Mouse (Mus musculus) spleen, adult 12 weeks (tissue): ENCODE results near the gene Alpl.

Experiments
- DNase-seq: peaks from one replicate; pipeline ENCODE4 v3.0.0; 2022; ENCODE audit warnings: low spot score

The Alpl gene

DNA sequence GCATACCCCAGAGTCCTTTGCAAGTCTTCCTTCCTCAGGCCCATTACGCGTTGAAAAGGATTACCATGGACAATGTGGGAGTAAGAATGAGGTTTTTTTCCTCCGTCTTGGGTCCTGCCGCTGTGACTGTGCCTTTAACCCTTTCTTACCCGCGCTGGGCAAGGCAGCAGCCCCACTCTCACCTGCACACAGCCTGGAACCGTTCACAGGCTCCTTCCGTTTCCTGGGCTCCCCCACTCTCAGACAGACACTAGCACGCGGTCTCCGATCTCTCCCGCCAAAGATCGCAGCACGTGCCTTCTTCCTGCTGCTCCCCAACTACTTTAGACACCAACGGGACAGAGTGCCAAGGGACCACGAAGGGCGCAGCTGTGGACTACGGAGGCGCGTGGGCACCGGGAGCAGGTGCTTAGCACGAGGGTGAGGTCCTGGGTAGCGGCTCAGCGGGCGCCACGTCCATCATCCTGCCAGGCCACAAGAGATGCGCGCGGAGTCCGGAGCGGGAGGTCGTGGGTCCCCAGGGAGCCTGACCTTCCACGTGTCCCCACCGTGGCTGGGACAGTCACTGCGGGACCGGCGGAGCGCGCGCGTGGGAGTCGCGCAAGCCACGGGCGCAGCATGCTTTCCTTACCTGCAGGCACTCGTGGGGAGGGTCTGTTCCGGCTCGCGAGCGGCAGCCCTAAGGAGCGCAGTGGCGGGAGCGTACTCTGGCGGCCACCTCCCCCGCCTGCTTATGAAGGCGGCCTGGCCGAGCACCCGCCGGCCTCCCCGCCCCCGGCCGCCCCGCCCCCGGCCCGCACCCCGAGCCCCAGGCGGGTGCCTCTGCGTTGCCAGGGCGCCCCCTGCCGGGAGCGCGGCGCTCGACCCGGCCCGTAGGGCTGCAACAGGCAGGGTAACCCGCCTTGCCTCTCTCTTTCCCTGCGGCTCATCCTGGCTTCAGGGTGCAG, at the start of gene Alpl:
Gene Alpl (minus strand): TSS at position 774 of the 947 bp plus-strand sequence.
- DNase-seq, result peak; percentile 20

DNA sequence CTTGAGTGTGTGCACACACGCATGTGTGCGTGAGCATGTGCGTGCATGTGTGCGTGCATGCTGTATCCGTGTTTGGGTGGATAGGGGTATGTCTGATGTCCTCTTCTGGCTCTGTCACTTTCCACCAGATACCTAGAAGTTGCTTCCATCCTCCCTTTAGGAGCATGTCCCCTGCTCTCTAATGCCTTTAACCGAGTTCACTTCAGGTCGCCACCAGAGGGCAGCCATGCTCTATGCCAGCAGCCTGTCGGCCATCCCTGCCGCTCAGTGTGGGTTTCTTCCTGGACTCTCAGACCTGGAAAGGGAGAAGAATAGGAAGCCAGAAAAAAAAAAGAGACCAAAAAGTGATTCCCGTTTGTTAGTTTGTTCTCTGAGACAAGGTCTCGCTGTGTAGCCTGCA, 48.5 kb upstream of the Alpl start:
- DNase-seq, result no peak

DNA sequence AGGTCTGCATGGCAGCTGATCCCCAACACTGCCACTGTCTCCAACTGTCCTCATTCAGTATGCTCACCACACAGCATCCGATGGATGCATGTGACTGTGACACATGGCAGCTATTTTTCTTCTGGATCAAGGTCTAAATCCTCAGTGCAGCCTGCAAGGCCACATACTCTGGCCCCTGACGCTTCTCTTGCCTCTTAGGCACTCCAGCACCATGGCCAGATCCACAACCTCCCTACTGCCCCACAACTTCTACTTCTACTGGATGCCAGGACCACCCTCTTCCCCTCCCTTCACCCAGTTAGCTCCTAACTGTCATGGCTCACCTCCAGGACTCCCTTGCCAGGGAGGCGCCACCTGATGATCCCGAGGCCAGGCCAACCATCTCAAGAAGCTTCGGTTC, 43.3 kb upstream of the Alpl start:
- no peak for DNase-seq

DNA sequence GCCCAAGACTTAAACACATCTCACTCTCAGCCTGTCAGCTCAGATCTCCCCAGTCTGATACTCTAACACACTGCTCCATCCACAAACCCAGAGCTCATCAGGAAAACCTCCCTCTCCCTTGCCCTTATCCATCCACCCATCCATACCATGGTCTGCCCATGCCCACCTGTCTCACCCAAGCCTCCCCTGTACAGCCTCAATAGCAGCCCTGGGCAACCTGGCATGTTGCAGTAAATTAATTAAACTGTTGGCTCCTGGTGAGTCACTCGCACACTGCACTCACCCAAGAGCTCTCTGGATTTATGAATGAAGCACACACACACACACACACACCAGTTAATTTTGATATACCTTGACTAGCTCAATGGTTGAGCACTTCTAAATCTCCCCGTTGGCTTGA, 42.6 kb upstream of the Alpl start:
- no peak for DNase-seq

DNA sequence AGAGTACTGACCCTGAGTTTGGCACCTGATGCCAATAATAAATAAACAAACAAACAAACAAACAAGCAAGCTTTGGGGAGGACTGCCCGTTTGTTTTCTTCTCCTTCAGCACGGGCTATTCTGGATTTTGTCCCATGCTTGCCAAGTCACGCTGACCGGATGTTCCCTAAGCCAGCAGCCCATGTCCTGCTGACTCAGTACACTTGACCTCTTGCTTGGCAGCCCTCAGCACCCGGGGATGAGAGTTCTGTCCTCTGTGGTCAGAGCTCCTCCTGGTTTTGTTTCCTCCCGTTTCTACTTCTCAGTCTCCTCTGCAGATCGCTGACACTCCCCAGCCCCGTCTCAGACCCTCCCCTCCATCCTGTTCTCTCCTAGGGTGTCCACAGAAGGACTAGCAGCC, 41.6 kb upstream of the Alpl start:
- no peak for DNase-seq

DNA sequence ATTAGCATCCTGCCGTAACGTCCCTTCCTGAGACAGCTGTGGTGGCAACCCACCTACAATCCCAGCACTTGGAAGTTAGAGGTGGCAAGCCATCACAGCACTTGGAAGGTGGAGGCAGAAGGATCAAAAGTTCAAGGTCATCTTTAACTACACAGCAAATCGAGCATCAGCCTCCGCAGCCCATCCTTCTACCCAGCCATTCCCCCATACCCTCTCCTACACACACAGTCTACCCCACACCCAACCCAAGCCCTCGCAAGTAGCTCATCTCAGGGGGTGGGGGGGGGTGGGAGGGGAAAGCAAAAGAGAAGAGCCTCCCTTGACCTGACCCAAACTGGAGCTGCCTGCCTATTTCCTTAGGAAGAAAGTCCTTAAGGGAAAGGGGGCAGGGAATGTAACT, 40.6 kb upstream of the Alpl start:
- no peak for DNase-seq

DNA sequence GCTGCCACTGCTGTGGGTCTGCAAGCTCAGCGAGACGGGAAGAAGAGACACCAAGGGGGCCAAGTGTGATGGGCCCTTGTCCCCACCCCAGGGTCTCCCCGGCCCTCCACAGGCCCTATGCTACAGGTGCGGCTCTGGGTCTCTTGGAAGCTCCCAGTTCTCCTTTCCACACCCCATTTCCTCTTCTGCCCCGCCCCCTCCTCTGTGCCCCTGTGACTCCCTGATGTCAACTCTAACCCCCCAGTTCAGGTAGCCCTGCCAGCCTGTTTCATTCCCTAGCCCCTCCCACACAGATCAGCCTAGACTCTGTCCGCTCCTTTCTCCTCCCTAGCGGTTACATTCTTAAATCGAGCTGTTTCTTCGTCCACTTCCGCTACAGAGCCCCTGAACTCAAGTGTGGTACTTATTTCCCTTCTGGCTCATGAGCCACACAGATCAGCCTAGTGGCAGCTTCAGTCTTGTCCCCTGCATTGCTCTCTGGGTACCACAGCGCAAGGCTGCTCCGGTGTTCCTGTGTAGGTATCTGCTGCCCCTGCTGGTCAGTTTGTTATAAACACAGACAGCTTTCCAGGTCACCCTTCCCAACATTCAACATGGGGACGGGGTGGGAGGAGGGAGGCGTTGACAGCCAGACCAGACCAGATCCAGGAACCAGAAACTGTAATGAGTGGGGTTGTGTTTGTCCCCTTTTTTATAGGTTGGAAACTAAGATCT, 39.6 kb upstream of the Alpl start:
- peak; percentile 21 for DNase-seq

DNA sequence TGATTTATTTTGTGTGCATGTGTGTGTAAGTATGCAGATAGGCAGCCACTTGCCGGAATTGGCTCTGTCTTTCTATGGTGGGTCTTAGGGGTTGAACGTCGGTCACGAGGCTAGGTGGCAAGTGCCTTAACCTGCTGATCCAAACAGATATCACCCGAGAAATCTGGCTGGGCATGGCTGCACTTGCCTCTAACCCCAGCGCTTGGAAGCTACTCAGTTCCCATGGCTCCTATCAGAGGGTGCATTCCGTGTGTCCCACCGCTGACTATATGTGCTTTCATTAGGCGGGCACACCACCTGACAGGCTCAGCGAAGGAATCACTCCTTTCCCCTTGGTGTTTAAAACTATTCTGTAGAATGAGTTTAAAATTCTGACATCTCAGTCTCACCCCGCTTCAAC, 35.4 kb upstream of the Alpl start:
- DNase-seq, result no peak

DNA sequence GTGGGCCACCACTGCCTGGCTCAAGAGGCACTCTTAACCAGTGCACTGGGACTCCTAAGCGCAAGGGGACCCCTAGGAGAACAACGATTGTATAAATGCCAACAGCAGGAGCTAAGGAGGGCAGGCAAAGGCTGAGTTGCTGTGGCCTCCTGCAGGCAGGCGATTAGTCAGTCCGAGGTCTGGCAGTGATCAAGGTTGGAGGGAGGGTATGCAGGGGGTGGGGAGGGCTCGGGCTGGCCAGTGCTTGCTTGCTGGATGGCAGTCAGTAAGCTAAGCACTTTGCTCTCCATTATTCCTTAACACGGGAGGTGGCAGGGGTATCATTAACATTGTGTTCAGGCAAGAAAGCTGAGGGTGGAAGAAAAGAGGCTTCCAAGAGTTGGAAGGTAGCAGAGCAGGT, 34.2 kb upstream of the Alpl start:
- no peak for DNase-seq

DNA sequence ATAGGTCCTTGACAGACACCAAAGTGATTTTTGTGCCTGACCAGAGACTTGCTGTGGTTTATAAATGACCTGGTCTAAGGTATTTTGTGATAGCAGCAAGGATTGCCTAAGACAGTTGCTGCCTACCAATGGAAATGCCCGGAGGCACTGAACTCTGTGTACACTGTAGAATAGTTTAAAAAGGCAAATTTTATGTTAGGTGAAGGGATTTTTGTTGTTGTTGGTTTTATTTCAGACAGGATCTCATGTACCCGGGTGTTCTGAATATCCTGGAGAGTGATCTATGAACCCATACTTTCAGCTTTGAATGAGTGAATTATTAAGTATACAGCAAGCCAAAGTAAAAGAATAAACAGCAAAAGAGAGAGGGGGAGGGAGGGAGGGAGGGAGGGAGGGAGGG, 28.7 kb upstream of the Alpl start:
- DNase-seq, result no peak

DNA sequence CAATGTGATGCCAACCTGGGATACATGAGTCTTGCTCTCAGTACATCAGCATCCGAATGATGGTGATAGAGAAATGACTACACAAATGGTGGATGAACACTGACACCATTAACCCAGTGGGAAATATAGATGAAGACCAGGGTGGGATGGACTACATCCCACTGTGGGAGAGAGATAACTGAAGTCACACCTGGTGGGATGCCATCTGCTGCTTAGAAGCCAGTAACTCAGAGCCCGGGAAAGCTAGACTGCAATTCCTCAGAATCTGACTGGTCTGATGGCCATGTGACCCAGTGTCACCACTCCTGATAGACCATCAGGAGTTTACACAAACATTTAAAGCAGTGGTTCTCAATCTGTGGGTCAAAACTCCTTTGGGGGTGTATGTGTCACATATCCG, 27.4 kb upstream of the Alpl start:
- DNase-seq, result no peak

DNA sequence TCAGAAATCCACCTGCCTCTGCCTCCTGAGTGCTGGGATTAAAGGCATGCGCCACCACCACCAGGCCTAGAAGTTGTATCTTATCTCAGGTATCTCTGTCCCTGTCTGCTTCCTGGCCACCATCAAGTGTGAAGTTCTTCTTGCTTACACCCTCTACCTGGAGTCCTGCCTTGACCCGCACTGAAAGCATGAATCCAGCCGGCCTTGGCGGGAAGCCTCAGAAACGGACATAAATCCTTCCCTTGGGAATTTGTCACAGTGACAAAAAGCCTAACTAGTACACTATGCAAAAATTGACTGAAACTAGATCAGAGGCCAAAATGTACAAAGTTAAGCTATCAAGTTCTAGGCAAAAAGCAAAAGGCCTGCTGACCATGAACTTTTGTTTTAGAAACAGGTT, 26.4 kb upstream of the Alpl start:
- no peak for DNase-seq

DNA sequence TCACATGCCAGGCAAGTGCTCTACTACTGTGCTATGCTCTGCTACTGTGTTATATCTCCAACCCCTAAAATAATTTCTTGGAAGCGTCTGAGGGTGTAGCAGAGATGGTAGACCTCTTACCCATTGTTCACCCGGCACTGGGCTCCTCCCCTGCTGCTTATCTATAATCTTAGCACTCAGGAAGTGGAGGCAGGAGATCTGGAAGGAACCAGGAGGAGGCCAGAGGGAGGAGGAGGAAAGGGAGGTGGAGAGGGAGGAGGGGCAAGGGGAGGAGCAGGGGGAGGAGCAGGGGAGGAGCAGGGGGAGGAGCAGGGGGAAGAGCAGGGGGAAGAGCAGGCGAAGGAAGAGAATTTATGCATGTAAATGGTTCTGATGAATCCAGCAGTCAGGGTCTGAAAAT, 24.5 kb upstream of the Alpl start:
- DNase-seq, result no peak

DNA sequence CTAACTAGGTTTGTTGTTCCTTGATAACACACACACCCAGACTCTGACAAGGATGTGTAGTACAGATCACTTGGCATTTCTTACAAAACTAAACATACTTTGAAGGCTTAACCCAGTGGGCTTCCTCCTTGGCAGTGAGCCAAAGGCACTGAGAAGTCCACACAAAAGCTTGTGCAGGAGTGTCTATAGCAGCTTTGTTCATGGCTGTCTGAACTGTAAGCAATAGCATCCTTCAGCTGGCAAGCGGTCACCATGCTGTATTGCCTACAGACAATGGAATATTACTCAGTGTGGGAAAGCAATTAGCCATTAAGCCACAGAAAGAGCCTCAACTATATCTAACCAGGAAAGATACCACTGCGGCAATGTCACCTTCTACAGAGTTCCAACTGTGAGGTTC, 23.3 kb upstream of the Alpl start:
- no peak for DNase-seq

DNA sequence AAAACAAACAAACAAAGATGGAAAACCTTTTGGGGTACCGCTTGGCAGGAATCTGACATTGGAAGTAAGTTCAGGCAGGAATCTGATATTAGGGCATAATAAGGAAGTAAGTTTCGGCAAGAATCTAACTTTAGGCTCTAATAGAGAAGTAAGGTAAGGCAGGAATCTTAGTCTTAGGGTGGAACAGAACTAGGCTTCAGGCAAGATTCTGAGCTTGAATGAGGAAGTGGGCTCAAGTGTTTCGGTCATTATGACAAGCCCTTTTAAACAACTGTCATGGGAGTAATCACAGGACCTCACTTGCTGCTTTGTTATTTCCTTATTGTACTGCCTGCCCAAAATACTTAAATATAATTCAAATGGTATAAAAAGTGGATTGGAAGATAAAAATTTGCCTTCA, 22.2 kb upstream of the Alpl start:
- DNase-seq, result no peak

DNA sequence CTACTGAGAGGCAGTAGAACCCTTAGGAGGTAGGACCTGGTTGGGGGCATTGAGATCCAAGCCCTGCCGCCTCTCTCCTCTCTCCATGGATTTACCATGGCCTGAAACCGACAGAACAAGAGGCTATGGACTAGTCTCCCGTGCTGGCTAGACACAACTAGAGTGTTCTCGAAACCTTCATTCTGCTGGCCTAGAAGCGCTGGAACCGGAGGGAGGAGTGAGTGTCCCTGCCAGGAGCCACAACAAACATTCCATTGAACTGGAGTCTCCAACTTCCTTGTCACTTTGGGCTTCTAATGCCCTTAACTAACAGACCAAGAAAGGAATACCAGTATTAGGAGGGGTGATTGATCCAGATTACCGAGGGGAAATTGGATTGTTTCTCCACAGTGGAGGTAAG, 20.0 kb upstream of the Alpl start:
- DNase-seq, result no peak

DNA sequence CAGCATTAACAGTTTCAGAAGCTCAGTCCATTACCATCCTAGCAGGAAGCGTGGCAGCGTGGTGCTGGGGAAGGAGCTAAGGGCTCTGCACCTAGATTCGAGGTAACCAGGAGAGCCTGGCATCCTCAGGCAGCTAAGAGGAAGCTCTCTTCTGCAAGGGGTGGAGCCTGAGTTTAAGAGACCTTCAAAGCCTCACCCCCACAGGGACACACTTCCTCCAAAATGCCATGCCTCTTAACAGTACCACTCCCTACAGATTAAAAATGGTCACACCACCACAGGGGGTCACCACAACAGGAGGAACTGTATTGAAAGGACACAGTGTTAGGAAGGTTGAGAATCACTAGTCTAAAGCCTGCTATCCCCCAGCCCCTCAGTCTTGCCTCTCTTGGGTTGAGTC, 19.3 kb upstream of the Alpl start:
- DNase-seq, result no peak

DNA sequence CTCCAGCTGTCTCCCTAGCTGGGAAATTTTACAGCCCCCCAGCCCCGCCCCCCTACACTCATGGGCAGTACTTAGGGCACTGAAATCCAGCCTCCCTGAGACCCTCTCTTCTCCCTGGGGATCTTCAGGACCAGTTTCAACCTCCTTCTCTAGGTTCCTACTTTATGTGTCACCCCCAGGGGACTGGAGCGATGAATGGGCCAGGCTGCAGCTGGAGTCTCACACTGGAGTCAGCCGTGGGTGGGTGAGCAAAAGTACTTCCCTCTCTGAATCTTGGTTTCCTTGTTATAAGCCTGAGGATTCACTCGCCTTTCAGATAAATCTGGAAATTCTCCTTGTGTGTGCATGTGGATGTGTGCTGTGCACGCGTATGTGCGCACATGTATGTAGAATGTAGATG, 18.0 kb upstream of the Alpl start:
- no peak for DNase-seq

DNA sequence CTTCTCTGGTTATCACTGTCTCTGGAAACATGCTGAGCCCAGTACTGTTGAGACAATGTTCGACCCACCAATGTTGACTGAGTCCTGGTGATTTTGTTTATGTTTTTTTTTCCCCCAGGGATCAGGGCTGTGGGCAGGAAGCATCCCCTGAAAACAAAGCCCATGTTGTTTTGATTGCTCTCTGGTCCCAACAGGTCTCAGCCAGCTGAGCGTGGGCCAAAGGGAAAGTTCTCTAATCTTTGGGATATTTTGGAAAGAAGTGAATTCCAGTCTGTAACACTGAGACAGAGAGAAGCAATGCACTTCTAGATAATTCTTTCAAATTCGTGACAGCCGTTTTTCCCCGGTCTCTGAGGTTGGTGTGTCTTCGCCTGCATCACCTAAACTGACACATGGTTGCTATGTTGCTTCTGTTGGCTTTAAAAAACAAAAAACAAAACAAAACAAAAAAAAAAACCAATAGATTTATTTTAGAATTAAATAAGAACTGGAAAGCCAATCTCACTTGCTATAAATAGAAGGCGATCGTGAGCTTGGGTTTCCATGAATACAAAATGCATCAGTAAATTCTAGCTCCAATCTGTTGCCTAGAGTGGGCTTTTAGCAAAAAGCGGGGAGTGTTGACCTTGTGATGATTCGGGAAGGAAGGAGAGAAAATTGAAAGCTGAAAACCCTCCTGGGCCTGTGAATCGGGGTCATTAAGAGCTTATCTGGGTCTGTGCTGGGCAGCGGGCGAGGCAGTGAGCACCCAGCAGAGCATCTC, 16.9 kb upstream of the Alpl start:
- no peak for DNase-seq

DNA sequence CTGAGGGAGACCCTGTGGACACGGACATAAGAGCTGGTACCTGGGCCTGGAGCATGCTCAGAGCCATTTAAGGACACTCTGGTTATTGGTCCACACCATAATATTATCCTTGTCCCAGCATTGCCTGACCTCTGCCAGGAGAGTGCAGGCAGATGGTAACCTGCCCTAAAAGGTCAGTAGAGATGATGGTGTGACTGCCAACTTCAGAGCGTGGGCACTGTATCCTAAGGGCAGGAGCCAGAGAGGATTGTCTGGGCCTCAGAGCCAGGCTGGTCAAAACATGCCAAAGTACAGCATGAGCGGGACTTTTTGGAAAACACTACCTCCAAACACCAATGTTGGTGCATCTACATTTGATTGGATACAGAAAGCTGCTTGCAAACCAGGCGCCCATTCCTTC, 13.8 kb upstream of the Alpl start:
- DNase-seq, result no peak

DNA sequence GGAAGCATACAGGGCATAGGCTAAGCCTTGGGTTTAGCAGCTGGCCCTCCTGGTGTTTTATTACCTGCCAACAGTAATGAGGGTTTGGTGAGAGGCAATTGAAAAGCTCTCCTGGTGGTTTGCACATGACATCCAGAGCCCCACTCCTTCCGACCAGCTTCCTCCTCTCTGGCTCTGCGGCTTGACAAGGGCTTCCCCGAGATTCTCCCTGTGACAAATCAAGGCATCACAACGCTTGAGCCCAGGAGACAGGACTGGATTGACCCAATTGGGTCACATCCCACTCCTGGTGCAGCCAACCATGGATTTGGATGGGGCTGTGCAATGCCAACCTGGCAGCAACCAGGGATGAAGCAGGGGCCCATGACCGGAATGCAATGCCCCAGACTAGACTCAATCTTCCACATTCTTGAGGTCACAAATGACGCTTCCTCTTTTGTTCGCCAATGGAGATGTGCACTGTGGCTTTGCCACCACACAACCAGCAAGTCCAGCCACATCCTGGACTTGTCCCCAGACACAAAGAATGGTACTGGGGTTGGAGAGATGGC, 11.2 kb upstream of the Alpl start:
- DNase-seq, result no peak

DNA sequence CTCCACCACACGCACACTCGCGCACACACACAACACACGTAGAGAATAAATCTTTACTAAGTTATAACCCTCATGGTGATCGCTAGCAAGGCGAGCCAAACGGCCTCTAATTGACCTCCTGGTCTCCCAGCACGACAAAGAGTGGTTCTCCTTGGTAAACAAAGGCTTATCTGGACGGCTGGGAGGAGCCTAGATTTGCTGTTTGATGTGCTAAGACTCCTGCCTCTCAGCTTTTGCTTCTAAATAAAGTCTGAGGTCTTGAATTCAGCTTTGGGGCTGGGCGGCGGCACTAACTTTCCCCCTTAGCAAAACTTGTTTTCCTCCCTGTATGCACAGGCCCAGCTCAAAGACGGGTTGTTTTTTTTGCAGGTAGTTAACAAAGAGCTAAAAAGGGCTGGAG, 5.0 kb upstream of the Alpl start:
- DNase-seq, result no peak

DNA sequence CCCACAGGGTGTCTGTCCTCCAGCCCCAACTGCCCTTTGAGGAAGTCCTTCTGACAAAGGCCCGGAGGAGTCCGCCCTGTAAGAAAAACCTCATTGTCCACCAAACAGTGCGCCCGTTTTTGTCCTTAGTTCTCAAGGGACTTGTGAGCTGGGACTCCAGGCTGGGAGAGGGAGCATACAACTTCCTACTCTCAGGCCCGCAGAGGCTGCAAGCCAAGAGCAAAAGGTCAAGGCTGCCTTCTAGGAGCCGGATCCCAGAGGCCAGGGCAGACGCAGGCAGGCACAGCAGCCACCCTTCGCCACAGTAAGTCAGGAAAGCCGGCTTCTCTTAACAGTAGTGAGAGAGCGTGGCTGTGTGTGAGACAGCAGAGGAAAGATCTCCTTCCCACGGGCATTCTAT, 4.1 kb upstream of the Alpl start:
- no peak for DNase-seq
